29 mouse cellular contexts compared by ENCODE assay signal in the genomic region with DNA sequence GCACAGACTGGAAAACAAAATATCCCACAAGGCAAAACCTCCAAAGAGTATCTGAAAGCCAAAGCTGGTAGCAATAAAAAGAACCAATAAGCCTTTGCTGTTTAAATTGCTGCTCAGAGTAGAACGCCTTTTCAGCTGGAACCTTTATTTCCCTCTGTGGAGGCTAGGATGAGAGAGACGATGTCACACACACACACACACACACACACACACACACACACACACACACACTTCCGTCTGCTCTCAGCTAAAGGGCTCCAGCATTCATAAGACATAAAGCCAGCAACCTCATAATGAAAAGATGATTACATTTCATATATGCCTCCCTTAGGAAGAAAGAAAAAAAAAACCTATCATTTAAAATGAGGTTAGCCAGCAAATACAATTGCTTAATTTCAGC.
DNase-seq lines count a peak whose midpoint lies in the region; ATAC-seq and TF ChIP-seq lines count a peak whose summit lies in the region.
"Had no signal": no experiment of that assay in that cellular context is flagged by ENCODE, and none has a peak within 500 bp of the region (broad histone marks: within the 10 kb centered on the region; RNA-seq: fewer than 3 reads in every experiment).

No protein-coding gene starts in this region.

- H3K27ac ChIP-seq in embryonic facial prominence, embryonic 14.5 days (replicated peaks; ENCODE audit: low read depth, low read length): no peak overlapping the region
- H3K27ac ChIP-seq in embryonic facial prominence, embryonic 10.5 days (replicated peaks): no peak overlapping the region
- H3K27ac ChIP-seq in hindbrain, embryonic 13.5 days: no peak overlapping the region
- H3K27ac ChIP-seq in hindbrain, embryonic 10.5 days: no peak overlapping the region
- H3K27ac ChIP-seq in midbrain, postnatal 0 days (ENCODE audit: low read depth, low read length): no peak overlapping the region
- H3K27ac ChIP-seq in midbrain, embryonic 13.5 days: no peak overlapping the region
- H3K27ac ChIP-seq: heart, adult 2 months; heart, embryonic 13.5 days; liver, embryonic 14.5 days; macrophage; stomach, embryonic 15.5 days had no signal

- H3K4me3 ChIP-seq in embryonic facial prominence, embryonic 14.5 days (ENCODE audit: low read depth, low read length): no peak overlapping the region
- no peak overlapping the region for H3K4me3 ChIP-seq in embryonic facial prominence, embryonic 10.5 days
- no peak overlapping the region for H3K4me3 ChIP-seq in hindbrain, embryonic 13.5 days
- no peak overlapping the region for H3K4me3 ChIP-seq in hindbrain, embryonic 10.5 days
- H3K4me3 ChIP-seq in midbrain, postnatal 0 days (ENCODE audit: low read depth, low read length): no peak overlapping the region
- H3K4me3 ChIP-seq in midbrain, embryonic 13.5 days (replicated peaks): no peak overlapping the region
- H3K4me3 ChIP-seq: heart, adult 2 months; heart, embryonic 13.5 days; myocyte; stomach, embryonic 15.5 days had no signal

- TF ChIP-seq CTCF in midbrain, postnatal 0 days (IDR thresholded peaks at IDR 0.05): no peak

- no peaks in the 10 kb centered on the region for H3K27me3 ChIP-seq in embryonic facial prominence, embryonic 14.5 days (replicated peaks; ENCODE audit: control insufficient read depth, insufficient read depth, low read length)
- H3K27me3 ChIP-seq in embryonic facial prominence, embryonic 10.5 days (replicated peaks; ENCODE audit: low read depth, poor library complexity, severe bottlenecking): no peaks in the 10 kb centered on the region
- no peaks in the 10 kb centered on the region for H3K27me3 ChIP-seq in hindbrain, embryonic 13.5 days
- H3K27me3 ChIP-seq in hindbrain, embryonic 10.5 days (ENCODE audit: insufficient read depth, poor library complexity, severe bottlenecking): no peaks in the 10 kb centered on the region
- no peaks in the 10 kb centered on the region for H3K27me3 ChIP-seq in midbrain, postnatal 0 days (ENCODE audit: insufficient read depth, low read length)
- no peaks in the 10 kb centered on the region for H3K27me3 ChIP-seq in midbrain, embryonic 13.5 days
- H3K27me3 ChIP-seq: CH12.LX; heart, embryonic 13.5 days; stomach, embryonic 15.5 days had no signal

- H3K4me2 ChIP-seq in embryonic facial prominence, embryonic 14.5 days (ENCODE audit: low read depth, low read length): no peak overlapping the region
- no peak overlapping the region for H3K4me2 ChIP-seq in hindbrain, embryonic 13.5 days
- H3K4me2 ChIP-seq in midbrain, postnatal 0 days (ENCODE audit: low read depth, low read length, poor library complexity, severe bottlenecking): no peak overlapping the region
- H3K4me2 ChIP-seq in midbrain, embryonic 13.5 days (replicated peaks): no peak overlapping the region
- H3K4me2 ChIP-seq: heart, embryonic 13.5 days; stomach, embryonic 15.5 days had no signal

- no peaks in the 10 kb centered on the region for H3K9me3 ChIP-seq in embryonic facial prominence, embryonic 14.5 days (ENCODE audit: control insufficient read depth, low read length)
- H3K9me3 ChIP-seq in embryonic facial prominence, embryonic 10.5 days: no peaks in the 10 kb centered on the region
- H3K9me3 ChIP-seq in hindbrain, embryonic 13.5 days: no peaks in the 10 kb centered on the region
- H3K9me3 ChIP-seq in hindbrain, embryonic 10.5 days: no peaks in the 10 kb centered on the region
- H3K9me3 ChIP-seq in midbrain, postnatal 0 days (ENCODE audit: low read length): no peaks in the 10 kb centered on the region
- H3K9me3 ChIP-seq in midbrain, embryonic 13.5 days: no peaks in the 10 kb centered on the region
- H3K9me3 ChIP-seq: heart, embryonic 13.5 days; stomach, embryonic 15.5 days had no signal

- 44% methylated on average over 3 of the region's 3 CpGs for WGBS in embryonic facial prominence, embryonic 14.5 days
- WGBS in embryonic facial prominence, embryonic 10.5 days: 71% methylated on average over 3 of the region's 3 CpGs
- WGBS in hindbrain, embryonic 13.5 days: 52% methylated on average over 3 of the region's 3 CpGs
- WGBS in hindbrain, embryonic 10.5 days: 77% methylated on average over 3 of the region's 3 CpGs
- 45% methylated on average over 3 of the region's 3 CpGs for WGBS in midbrain, postnatal 0 days
- WGBS in midbrain, embryonic 13.5 days: 71% methylated on average over 3 of the region's 3 CpGs

- no peak for ATAC-seq in embryonic facial prominence, embryonic 14.5 days (ENCODE audit: low read depth)
- ATAC-seq in hindbrain, embryonic 13.5 days (ENCODE audit: low FRiP score): peak; percentile 52; the same call in 1 of the 2 replicates
- ATAC-seq in midbrain, postnatal 0 days (ENCODE audit: low FRiP score): no peak
- no peak for ATAC-seq in midbrain, embryonic 13.5 days
- ATAC-seq: activated CD4-positive, CD25-positive, alpha-beta regulatory T cell, adult 4 months; intestine, embryonic 16.5 days; midbrain, embryonic 16.5 days had no signal

- intact Hi-C loops in heart, postnatal 14 days (cut with DNase I): no loop called here

- no peaks in the 10 kb centered on the region for H3K36me3 ChIP-seq in embryonic facial prominence, embryonic 14.5 days (ENCODE audit: control insufficient read depth, insufficient read depth, low read length)
- no peaks in the 10 kb centered on the region for H3K36me3 ChIP-seq in embryonic facial prominence, embryonic 10.5 days (replicated peaks)
- no peaks in the 10 kb centered on the region for H3K36me3 ChIP-seq in hindbrain, embryonic 13.5 days
- no peaks in the 10 kb centered on the region for H3K36me3 ChIP-seq in hindbrain, embryonic 10.5 days
- H3K36me3 ChIP-seq in midbrain, postnatal 0 days (ENCODE audit: insufficient read depth, low read length): no peaks in the 10 kb centered on the region
- no peaks in the 10 kb centered on the region for H3K36me3 ChIP-seq in midbrain, embryonic 13.5 days
- H3K36me3 ChIP-seq: heart, embryonic 13.5 days; stomach, embryonic 15.5 days had no signal

- DNase-seq in embryonic facial prominence, embryonic 14.5 days (ENCODE audit: low spot score): peak; percentile 10
- no peak for DNase-seq in embryonic facial prominence, embryonic 10.5 days (ENCODE audit: low spot score)
- no peak for DNase-seq in hindbrain, embryonic 10.5 days (ENCODE audit: low spot score)
- DNase-seq in midbrain, postnatal 0 days (ENCODE audit: low spot score): peak; percentile 51
- DNase-seq in heart, postnatal 14 days: no peak
- DNase-seq: adrenal gland, adult 2 months; cerebellum, adult 8-10 months; cerebellum, postnatal 25 days; heart, adult 2 months; heart, postnatal 10 days; kidney, adult 8-10 months; kidney, postnatal 10 days; layer of hippocampus, postnatal 36 days; left cerebral cortex, postnatal 4 days; liver; lung, adult 2 months; lung, postnatal 10 days; right cerebral cortex, postnatal 25 days had no signal

- H3K4me1 ChIP-seq in embryonic facial prominence, embryonic 14.5 days (ENCODE audit: control insufficient read depth, insufficient read depth, low read length): no peaks in the 10 kb centered on the region
- H3K4me1 ChIP-seq in embryonic facial prominence, embryonic 10.5 days: no peaks in the 10 kb centered on the region
- no peaks in the 10 kb centered on the region for H3K4me1 ChIP-seq in hindbrain, embryonic 13.5 days (replicated peaks)
- H3K4me1 ChIP-seq in hindbrain, embryonic 10.5 days (replicated peaks): no peaks in the 10 kb centered on the region
- H3K4me1 ChIP-seq in midbrain, postnatal 0 days (ENCODE audit: insufficient read depth, low read length): no peaks in the 10 kb centered on the region
- H3K4me1 ChIP-seq in midbrain, embryonic 13.5 days (replicated peaks): no peaks in the 10 kb centered on the region
- H3K4me1 ChIP-seq: heart, embryonic 13.5 days had no signal

- no peak overlapping the region for H3K9ac ChIP-seq in embryonic facial prominence, embryonic 14.5 days (ENCODE audit: low read depth, low read length)
- no peak overlapping the region for H3K9ac ChIP-seq in hindbrain, embryonic 13.5 days
- H3K9ac ChIP-seq in midbrain, postnatal 0 days (replicated peaks; ENCODE audit: low read length, poor library complexity, severe bottlenecking): no peak overlapping the region
- no peak overlapping the region for H3K9ac ChIP-seq in midbrain, embryonic 13.5 days (replicated peaks)
- H3K9ac ChIP-seq: heart, embryonic 13.5 days; liver, embryonic 14.5 days; stomach, embryonic 15.5 days had no signal

Comparison
In these comparisons a context has a peak if more than half of its experiments do, and no peak if none do; other contexts are left out.
1. DNase-seq: peak in embryonic facial prominence, embryonic 14.5 days (single experiment) and midbrain, postnatal 0 days (single experiment); none in embryonic facial prominence, embryonic 10.5 days (single experiment), hindbrain, embryonic 10.5 days (single experiment) and heart, postnatal 14 days (0 of 2).